Mouse (Mus musculus): ENCODE data around the gene Mslnl.
"Not testable (repeated sequence)": the region's sequence is repeated elsewhere in the genome, so short reads cannot be mapped to it uniquely, and the experiment has no call there.

Gene Mslnl

GRCm38 (mm10) chr17:25735745-25736144 is at the start of gene Mslnl:
Gene Mslnl (plus strand): TSS chr17:25736042.
- no peak for DNase-seq (ENCODE audit: low read depth)

- no peak for DNase-seq (ENCODE audit: low read depth)
Measured at GRCm38 (mm10) chr17:25686323-25686722, 49.5 kb upstream of the Mslnl start.

GRCm38 (mm10) chr17:25688922-25689321 is 46.9 kb upstream of the Mslnl start:
- DNase-seq (ENCODE audit: low read depth), result no peak

- no peak for DNase-seq (ENCODE audit: low read depth)
Measured at GRCm38 (mm10) chr17:25696263-25696662, 39.6 kb upstream of the Mslnl start.

- peak; percentile 82 for DNase-seq (ENCODE audit: low read depth)
Measured at GRCm38 (mm10) chr17:25698446-25698845, 37.4 kb upstream of the Mslnl start.

- no peak for DNase-seq (ENCODE audit: low read depth)
Measured at GRCm38 (mm10) chr17:25700863-25701496, 34.9 kb upstream of the Mslnl start.

- DNase-seq (ENCODE audit: low read depth), result no peak
Measured at GRCm38 (mm10) chr17:25709994-25710393, 25.8 kb upstream of the Mslnl start.

- no peak for DNase-seq (ENCODE audit: low read depth)
Measured at GRCm38 (mm10) chr17:25711136-25711535, 24.7 kb upstream of the Mslnl start.

- DNase-seq (ENCODE audit: low read depth), result no peak
Measured at GRCm38 (mm10) chr17:25715627-25716026, 20.2 kb upstream of the Mslnl start.

- DNase-seq (ENCODE audit: low read depth), result no peak
Measured at GRCm38 (mm10) chr17:25716130-25716529, 19.7 kb upstream of the Mslnl start.

GRCm38 (mm10) chr17:25716711-25717637 is 18.9 kb upstream of the Mslnl start, which contains the start of gene Gng13:
Gene Gng13 (plus strand): TSS chr17:25717171.
- DNase-seq (ENCODE audit: low read depth), result no peak

GRCm38 (mm10) chr17:25717691-25718090 is 18.2 kb upstream of the Mslnl start:
- DNase-seq (ENCODE audit: low read depth), result no peak

- DNase-seq (ENCODE audit: low read depth), result no peak
Measured at GRCm38 (mm10) chr17:25721476-25721875, 14.4 kb upstream of the Mslnl start.

- no peak for DNase-seq (ENCODE audit: low read depth)
Measured at GRCm38 (mm10) chr17:25723470-25723869, 12.4 kb upstream of the Mslnl start.

GRCm38 (mm10) chr17:25723919-25724318 is 11.9 kb upstream of the Mslnl start:
- no peak for DNase-seq (ENCODE audit: low read depth)

GRCm38 (mm10) chr17:25725264-25725663 is 10.6 kb upstream of the Mslnl start:
- no peak for DNase-seq (ENCODE audit: low read depth)

GRCm38 (mm10) chr17:25727265-25728008 is 8.4 kb upstream of the Mslnl start, which contains the start of the genes Chtf18 and Rpusd1:
Gene Chtf18 (minus strand): TSS chr17:25727419.
Gene Rpusd1 (plus strand): TSS chr17:25727670.
- peak; percentile 98 for DNase-seq (ENCODE audit: low read depth)

GRCm38 (mm10) chr17:25728009-25728270 is 7.9 kb upstream of the Mslnl start:
- no peak for DNase-seq (ENCODE audit: low read depth)

- DNase-seq (ENCODE audit: low read depth), result peak; percentile 90
Measured at GRCm38 (mm10) chr17:25732082-25732481, 3.8 kb upstream of the Mslnl start.

- no peak for DNase-seq (ENCODE audit: low read depth)
Measured at GRCm38 (mm10) chr17:25735246-25735645, 596 bp upstream of the Mslnl start.

- DNase-seq (ENCODE audit: low read depth), result no peak
Measured at GRCm38 (mm10) chr17:25738861-25739260, 3.0 kb downstream of the Mslnl start.

GRCm38 (mm10) chr17:25741471-25741870 is 5.6 kb downstream of the Mslnl start:
- not testable (repeated sequence) for DNase-seq (ENCODE audit: low read depth)

GRCm38 (mm10) chr17:25743831-25744230 is 8.0 kb downstream of the Mslnl start:
- DNase-seq (ENCODE audit: low read depth), result no peak
